Mouse (Mus musculus) lung, embryonic 14.5 days (tissue): Measurements from ENCODE around the gene Cadm4. TPM values are rescaled to one million over a fixed set of nuclear protein-coding genes. Genes with fewer than 3 reads are reported as not detected.
A peak's percentile ranks its signal among the peaks of the same experiment; 100 is the strongest.

Source experiments
- ATAC-seq: fragments of 200-750 bp; cut with Nextera tagmentation; 2 replicates; pipeline ENCODE4 v1.8.0; 2017; ENCODE audit warnings: mild to moderate bottlenecking, moderate TSS enrichment, moderate library complexity; ENCODE audit not compliant: insufficient read depth
- DNase-seq: peaks from one replicate; pipeline ENCODE4 v3.0.0-alpha.2; 2015
- H3K27ac ChIP-seq: fragments of 300-500 bp; sonication (generic); 2 replicates; pipeline ENCODE4 v1.5.1; 2014; ENCODE audit warnings: low read depth, mild to moderate bottlenecking, moderate library complexity
- H3K27me3 ChIP-seq: fragments of 300-500 bp; sonication (generic); 2 replicates; pipeline ENCODE4 v1.6.1; 2014; ENCODE audit warnings: low read length, control low read depth; ENCODE audit not compliant: insufficient read depth
- H3K36me3 ChIP-seq: fragments of 300-500 bp; sonication (generic); 2 replicates; pipeline ENCODE4 v1.6.1; 2014; ENCODE audit warnings: control low read depth; ENCODE audit not compliant: insufficient read depth
- H3K4me1 ChIP-seq: fragments of 300-500 bp; sonication (generic); 2 replicates; pipeline ENCODE4 v1.6.1; 2014; ENCODE audit warnings: antibody characterized with exemption, control low read depth; ENCODE audit not compliant: insufficient read depth
- H3K4me2 ChIP-seq: fragments of 300-500 bp; sonication (generic); 2 replicates; pipeline ENCODE4 v1.6.1; 2014; ENCODE audit warnings: mild to moderate bottlenecking
- H3K4me3 ChIP-seq: fragments of 300-500 bp; sonication (generic); 2 replicates; pipeline ENCODE4 v1.5.1; 2014; ENCODE audit warnings: low read depth, low read length
- H3K9ac ChIP-seq: fragments of 300-500 bp; sonication (generic); 2 replicates; pipeline ENCODE4 v1.6.1; 2014
- H3K9me3 ChIP-seq: fragments of 300-500 bp; sonication (generic); 2 replicates; pipeline ENCODE4 v1.6.1; 2016; ENCODE audit warnings: low read depth, low read length, control low read depth
- CTCF ChIP-seq: IDR thresholded peaks from 2 replicates; pipeline ENCODE4 v1.5.1; 2016; ENCODE audit warnings: antibody characterized with exemption, low read depth
- WGBS: fragments of 180-500 bp; shearing (Covaris S2); extraction: QIAGEN DNeasy Blood & Tissue Kit; methylation state at CpG from one replicate; pipeline ENCODE4 v1.1.7; 2014; 5-methylcytosine and 5-hydroxymethylcytosine counted together
- polyA plus RNA-seq: library from polyadenylated mRNA; unstranded; fragments of >200 nt; fragmentation: Nextera tagmentation; extraction: Ambion mirVana; gene quantifications from 2 replicates; pipeline ENCODE4 v1.2.1, GENCODE M21; 2014

The Cadm4 gene
- polyA plus RNA-seq, 1 experiment from 2014 or later: 0.72 TPM

DNA sequence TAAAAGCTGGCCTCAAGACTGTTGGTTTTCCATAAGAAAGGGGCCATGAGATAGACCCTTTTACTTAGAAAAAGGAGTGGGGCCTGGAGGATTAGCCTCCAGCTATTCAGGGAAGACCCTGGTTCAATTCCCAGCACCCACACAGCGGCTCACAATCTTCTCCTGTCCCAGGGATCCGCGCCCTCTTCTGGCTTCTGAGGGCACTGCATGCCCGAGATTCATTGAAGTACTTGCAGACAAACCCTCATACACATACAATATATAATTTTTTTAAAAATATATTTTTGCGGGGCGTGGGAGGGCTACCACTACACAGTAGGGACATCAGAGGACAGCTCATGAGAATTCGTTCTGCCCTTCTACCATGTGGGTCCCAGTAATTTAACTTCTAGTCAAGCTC is 19.1 kb downstream of the Cadm4 start:
- H3K9me3 ChIP-seq: peaks cover 4% of the 10 kb centered on the region; the same call in 1 of the 2 replicates
- ATAC-seq (no peak), DNase-seq (peak; percentile 70)
- peaks cover 39% of the 10 kb centered on the region for H3K27me3 ChIP-seq
- H3K4me3 ChIP-seq: no peak overlapping the region
- peaks cover 2% of the 10 kb centered on the region; the same call in 1 of the 2 replicates for H3K4me1 ChIP-seq
- H3K36me3 ChIP-seq: no peaks in the 10 kb centered on the region
- no peak overlapping the region for H3K4me2 ChIP-seq
- TF ChIP-seq CTCF: peak; percentile 55
- no peak overlapping the region for H3K27ac ChIP-seq
- 30% methylated on average over 7 of the region's 7 CpGs for WGBS
- H3K9ac ChIP-seq: no peak overlapping the region

DNA sequence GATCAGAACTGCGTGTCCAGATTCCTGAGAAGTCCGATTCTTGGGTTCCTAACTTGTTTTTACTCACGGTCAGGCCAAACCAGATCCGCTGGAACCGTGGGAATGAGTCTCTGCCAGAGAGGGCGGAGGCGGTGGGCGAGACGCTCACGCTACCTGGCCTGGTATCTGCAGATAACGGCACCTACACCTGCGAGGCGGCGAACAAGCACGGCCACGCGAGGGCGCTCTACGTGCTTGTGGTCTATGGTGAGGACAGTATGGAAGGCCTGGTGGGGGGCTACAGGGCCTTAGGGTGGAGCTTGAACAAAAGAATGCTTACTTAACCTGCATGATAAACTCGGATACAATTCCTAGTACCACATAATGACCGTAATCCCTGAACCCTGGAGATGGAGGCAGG is 19.7 kb downstream of the Cadm4 start:
- Histone ChIP-seq H3K9me3 (peaks cover 4% of the 10 kb centered on the region; the same call in 1 of the 2 replicates), H3K9ac (no peak overlapping the region), H3K27me3 (peaks cover 39% of the 10 kb centered on the region), H3K36me3 (no peaks in the 10 kb centered on the region), H3K4me2 (no peak overlapping the region), H3K4me3 (no peak overlapping the region), H3K4me1 (peaks cover 5% of the 10 kb centered on the region; the same call in 1 of the 2 replicates), H3K27ac (no peak overlapping the region)
- DNase-seq (no peak), ATAC-seq (no peak)
- 44% methylated on average over 21 of the region's 21 CpGs for WGBS
- TF ChIP-seq CTCF: peak; percentile 36; the same call in 1 of the 2 replicates

DNA sequence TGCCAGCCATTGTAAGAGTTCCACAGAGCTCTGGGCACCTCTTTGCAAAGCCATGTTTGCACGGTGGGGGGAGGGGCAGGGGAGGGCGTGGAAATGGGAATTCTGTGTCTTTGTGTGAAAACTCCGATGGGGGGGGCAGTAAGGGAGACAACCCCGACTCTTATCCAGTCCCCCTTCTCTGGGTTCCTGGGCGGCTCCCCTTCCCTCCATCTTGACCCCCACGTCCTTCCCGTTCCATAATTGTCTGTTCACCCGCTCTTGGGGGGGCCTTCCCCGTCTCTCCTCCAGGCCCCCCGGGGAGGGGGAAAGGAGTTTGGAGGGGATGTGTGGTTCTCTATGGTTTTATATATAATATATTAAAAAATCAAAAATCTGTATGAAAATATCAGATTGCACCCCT is 22.2 kb downstream of the Cadm4 start:
- Histone ChIP-seq H3K4me3 (no peak overlapping the region), H3K27ac (no peak overlapping the region), H3K27me3 (peaks cover 29% of the 10 kb centered on the region), H3K9ac (no peak overlapping the region), H3K4me1 (peaks cover 8% of the 10 kb centered on the region; the same call in 1 of the 2 replicates), H3K36me3 (no peaks in the 10 kb centered on the region), H3K9me3 (peaks cover 4% of the 10 kb centered on the region; the same call in 1 of the 2 replicates), H3K4me2 (peak overlapping the region; percentile 16; the same call in 1 of the 2 replicates)
- no peak for DNase-seq
- 12% methylated on average over 10 of the region's 10 CpGs for WGBS
- no peak for ATAC-seq
- no peak for TF ChIP-seq CTCF

DNA sequence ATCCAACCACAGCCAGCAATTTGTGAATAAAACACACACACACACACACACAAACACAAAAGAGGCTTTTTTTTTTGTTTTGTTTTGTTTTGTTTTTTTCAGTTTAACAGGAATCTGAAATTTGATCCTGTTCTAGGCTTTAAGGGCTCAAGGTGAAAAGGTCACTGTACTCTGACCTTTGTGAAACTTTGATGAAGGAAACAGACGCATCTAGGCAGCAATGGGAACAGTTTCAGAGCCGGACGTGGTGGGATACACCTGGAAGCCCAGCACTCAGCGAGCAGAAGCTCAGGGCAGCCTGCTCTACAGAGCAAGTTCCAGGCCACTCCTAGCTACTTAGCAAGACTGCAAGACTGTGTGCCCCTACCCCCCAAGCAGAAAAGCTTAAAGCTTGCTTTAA is 23.0 kb downstream of the Cadm4 start:
- DNase-seq (no peak), ATAC-seq (no peak)
- Histone ChIP-seq H3K9me3 (peaks cover 4% of the 10 kb centered on the region; the same call in 1 of the 2 replicates), H3K4me2 (no peak overlapping the region), H3K27me3 (peaks cover 20% of the 10 kb centered on the region), H3K4me1 (peaks cover 8% of the 10 kb centered on the region; the same call in 1 of the 2 replicates), H3K9ac (no peak overlapping the region), H3K36me3 (no peaks in the 10 kb centered on the region), H3K27ac (no peak overlapping the region), H3K4me3 (no peak overlapping the region)
- WGBS: 24% methylated on average over 4 of the region's 4 CpGs
- no peak for TF ChIP-seq CTCF

DNA sequence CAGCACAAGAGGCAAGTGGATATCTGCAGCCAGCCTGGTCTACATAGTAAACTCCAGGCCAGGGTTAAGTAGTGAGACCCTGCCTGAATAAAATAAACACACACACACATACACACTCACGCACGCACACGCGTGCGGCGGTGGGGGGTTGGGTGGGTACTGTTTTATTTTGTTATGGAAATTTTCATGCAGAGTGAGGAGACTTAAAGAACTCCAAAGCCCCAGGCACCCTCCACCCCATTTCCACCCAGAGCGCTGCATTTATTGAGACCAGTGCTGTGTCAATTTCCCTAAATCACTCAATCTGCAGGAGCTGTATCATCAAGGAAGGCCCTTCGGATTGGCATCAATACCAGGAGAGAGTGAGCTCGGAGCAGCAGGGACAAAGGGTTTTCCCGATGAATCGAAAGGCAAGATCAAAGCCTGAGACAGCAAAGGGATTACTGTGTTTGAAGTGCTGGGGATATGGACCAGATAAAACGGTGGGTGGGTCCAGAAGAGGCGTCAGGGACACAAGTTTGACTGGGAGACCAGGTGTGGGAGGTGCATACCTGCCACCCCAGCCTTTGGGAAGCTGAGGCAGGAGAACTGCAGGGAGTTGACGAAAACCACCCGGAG is 23.7 kb downstream of the Cadm4 start:
- no peak for ATAC-seq
- WGBS: 26% methylated on average over 15 of the region's 15 CpGs
- Histone ChIP-seq H3K27ac (peak overlapping the region; percentile 20; the same call in 1 of the 2 replicates), H3K36me3 (no peaks in the 10 kb centered on the region), H3K4me2 (peak overlapping the region; percentile 89), H3K4me3 (peak overlapping the region; percentile 78; the same call in 1 of the 2 replicates), H3K4me1 (peaks cover 8% of the 10 kb centered on the region; the same call in 1 of the 2 replicates), H3K9ac (peak overlapping the region; percentile 20), H3K9me3 (peaks cover 4% of the 10 kb centered on the region; the same call in 1 of the 2 replicates), H3K27me3 (peaks cover 14% of the 10 kb centered on the region)
- no peak for DNase-seq
- TF ChIP-seq CTCF: no peak

DNA sequence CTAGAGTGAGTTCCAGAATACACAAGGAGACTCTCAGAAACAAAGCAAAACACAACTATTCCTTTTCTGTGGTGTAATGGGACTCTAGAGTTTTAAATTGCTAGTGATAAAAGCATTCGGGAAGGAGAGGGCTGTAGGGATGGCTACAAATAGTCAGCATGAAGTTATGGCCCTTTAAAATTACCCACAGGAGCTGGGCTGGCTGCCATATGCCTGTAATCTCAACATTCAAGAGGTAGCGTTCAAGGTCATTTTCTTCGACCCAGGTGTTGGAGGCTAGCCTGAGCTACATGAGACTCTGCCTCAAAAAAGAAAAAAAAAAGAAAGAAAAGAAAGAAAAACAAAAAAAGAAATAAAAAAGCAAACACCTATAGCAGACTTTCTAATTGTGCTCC is 24.2 kb downstream of the Cadm4 start:
- no peak overlapping the region for H3K9ac ChIP-seq
- no peak for TF ChIP-seq CTCF
- H3K4me2 ChIP-seq: peak overlapping the region; percentile 89
- DNase-seq (no peak), ATAC-seq (no peak)
- 19% methylated on average over 3 of the region's 3 CpGs for WGBS
- peaks cover 5% of the 10 kb centered on the region; the same call in 1 of the 2 replicates for H3K36me3 ChIP-seq
- peak overlapping the region; percentile 20; the same call in 1 of the 2 replicates for H3K27ac ChIP-seq
- H3K27me3 ChIP-seq: peaks cover 8% of the 10 kb centered on the region; the same call in 1 of the 2 replicates
- peak overlapping the region; percentile 78 for H3K4me3 ChIP-seq
- no peaks in the 10 kb centered on the region for H3K9me3 ChIP-seq
- peaks cover 8% of the 10 kb centered on the region; the same call in 1 of the 2 replicates for H3K4me1 ChIP-seq

DNA sequence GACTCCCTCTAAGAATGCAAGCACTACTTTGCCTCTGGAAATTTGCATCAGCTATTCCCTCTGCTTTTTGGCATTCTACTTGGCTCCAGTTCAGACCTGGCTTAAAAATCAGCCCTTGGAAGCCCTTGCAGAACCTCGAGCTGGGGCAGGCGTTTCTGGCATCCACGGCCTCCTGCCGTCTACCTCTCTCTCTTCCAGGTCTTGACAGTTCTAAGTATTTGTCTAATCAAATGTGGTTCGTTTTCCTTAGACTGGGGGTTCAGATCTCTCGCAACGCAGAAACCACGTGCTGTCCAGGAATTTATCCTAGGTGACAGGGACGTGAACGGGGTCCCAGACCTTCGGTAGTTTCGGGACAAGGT is 24.6 kb downstream of the Cadm4 start:
- H3K4me1 ChIP-seq: peaks cover 8% of the 10 kb centered on the region; the same call in 1 of the 2 replicates
- H3K9ac ChIP-seq: peak overlapping the region; percentile 97
- WGBS: under 1% methylated on average over 12 of the region's 12 CpGs
- H3K27ac ChIP-seq: peak overlapping the region; percentile 99
- H3K36me3 ChIP-seq: peaks cover 9% of the 10 kb centered on the region; the same call in 1 of the 2 replicates
- ATAC-seq: no peak; the same call in 1 of the 2 replicates
- peaks cover 5% of the 10 kb centered on the region; the same call in 1 of the 2 replicates for H3K27me3 ChIP-seq
- peak overlapping the region; percentile 78 for H3K4me3 ChIP-seq
- peak; percentile 70 for DNase-seq
- no peak for TF ChIP-seq CTCF
- peak overlapping the region; percentile 89 for H3K4me2 ChIP-seq
- no peaks in the 10 kb centered on the region for H3K9me3 ChIP-seq
